Comparison of ENCODE assay signal across 17 mouse cellular contexts in the genomic region with DNA sequence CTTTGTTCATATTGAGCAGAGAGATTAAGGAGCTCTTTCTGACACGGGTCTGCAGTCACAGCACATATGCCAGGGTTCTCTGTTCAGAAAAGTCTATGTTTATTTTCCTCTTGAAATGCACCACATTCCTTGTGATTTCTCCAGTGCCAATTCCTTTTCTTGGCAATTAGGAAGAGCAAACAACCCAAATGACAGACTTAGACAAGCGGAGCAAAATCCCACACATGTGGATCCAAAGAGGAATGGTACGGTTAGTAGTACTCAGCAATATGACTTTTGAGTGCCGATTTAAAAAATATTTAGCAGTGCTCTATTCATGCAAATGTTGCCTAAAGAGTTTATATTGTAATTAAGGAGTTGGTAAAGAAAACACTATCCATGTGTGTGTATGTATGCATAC.
DNase-seq lines count a peak whose midpoint lies in the region; ATAC-seq and TF ChIP-seq lines count a peak whose summit lies in the region.
"Had no signal": no experiment of that assay in that cellular context is flagged by ENCODE, and none has a peak within 500 bp of the region (broad histone marks: within the 10 kb centered on the region; RNA-seq: fewer than 3 reads in every experiment).

No protein-coding gene starts in this region.

- H3K9me3 ChIP-seq in lung, embryonic 16.5 days (ENCODE audit: control insufficient read depth, low read length), result no peaks in the 10 kb centered on the region
- no peaks in the 10 kb centered on the region for H3K9me3 ChIP-seq in forebrain, embryonic 16.5 days (ENCODE audit: control insufficient read depth, low read length)
- H3K9me3 ChIP-seq: heart, embryonic 12.5 days; hindbrain, embryonic 10.5 days; kidney, embryonic 15.5 days; limb, embryonic 15.5 days had no signal

- 79% methylated on average over 4 of the region's 4 CpGs for WGBS in cerebellum, adult 2 months
- 42% methylated on average over 4 of the region's 4 CpGs for WGBS in lung, embryonic 16.5 days
- 62% methylated on average over 4 of the region's 4 CpGs for WGBS in forebrain, embryonic 16.5 days

- H3K4me1 ChIP-seq in cerebellum, adult 2 months (ENCODE audit: control insufficient read depth, insufficient read depth, low read length), result peaks cover 7% of the 10 kb centered on the region; the same call in 1 of the 2 replicates
- peaks cover 10% of the 10 kb centered on the region for H3K4me1 ChIP-seq in lung, embryonic 16.5 days (replicated peaks; ENCODE audit: control insufficient read depth, insufficient read depth, low read length)
- no peaks in the 10 kb centered on the region for H3K4me1 ChIP-seq in forebrain, embryonic 16.5 days (replicated peaks; ENCODE audit: control insufficient read depth, insufficient read depth, low read length)
- H3K4me1 ChIP-seq: heart, embryonic 12.5 days; hindbrain, embryonic 10.5 days; kidney, embryonic 15.5 days; limb, embryonic 15.5 days had no signal

- H3K4me3 ChIP-seq in cerebellum, adult 2 months (replicated peaks; ENCODE audit: insufficient read depth, low read depth, low read length), result no peak overlapping the region
- no peak overlapping the region for H3K4me3 ChIP-seq in lung, embryonic 16.5 days (ENCODE audit: low read length)
- H3K4me3 ChIP-seq in forebrain, embryonic 16.5 days (replicated peaks; ENCODE audit: low read length), result no peak overlapping the region
- H3K4me3 ChIP-seq: heart, embryonic 12.5 days; hindbrain, embryonic 10.5 days; kidney, embryonic 15.5 days; limb, embryonic 15.5 days had no signal

- TF ChIP-seq POLR2A in cerebellum, adult 2 months (IDR thresholded peaks at IDR 0.05; ENCODE audit: borderline replicate concordance, insufficient read depth, low read length), result no peak

- H3K9ac ChIP-seq in lung, embryonic 16.5 days (ENCODE audit: low read length), result no peak overlapping the region
- no peak overlapping the region for H3K9ac ChIP-seq in forebrain, embryonic 16.5 days (replicated peaks; ENCODE audit: low read depth, low read length)
- H3K9ac ChIP-seq: heart, embryonic 12.5 days; kidney, embryonic 15.5 days; limb, embryonic 15.5 days had no signal

- TF ChIP-seq CTCF in cerebellum, adult 2 months (IDR thresholded peaks at IDR 0.05; ENCODE audit: borderline replicate concordance, insufficient read depth, low read depth, low read length), result no peak

- H3K4me2 ChIP-seq in lung, embryonic 16.5 days (ENCODE audit: low read depth, low read length), result no peak overlapping the region
- H3K4me2 ChIP-seq in forebrain, embryonic 16.5 days (ENCODE audit: low read length), result no peak overlapping the region
- H3K4me2 ChIP-seq: heart, embryonic 12.5 days; kidney, embryonic 15.5 days; limb, embryonic 15.5 days had no signal

- no peaks in the 10 kb centered on the region for H3K36me3 ChIP-seq in lung, embryonic 16.5 days (ENCODE audit: control insufficient read depth, insufficient read depth, low read length)
- no peaks in the 10 kb centered on the region for H3K36me3 ChIP-seq in forebrain, embryonic 16.5 days (ENCODE audit: control insufficient read depth, insufficient read depth)
- H3K36me3 ChIP-seq: heart, embryonic 12.5 days; hindbrain, embryonic 10.5 days; kidney, embryonic 15.5 days; limb, embryonic 15.5 days had no signal

- peak overlapping the region; percentile 75 for H3K27ac ChIP-seq in cerebellum, adult 2 months (ENCODE audit: insufficient read depth, low read length)
- H3K27ac ChIP-seq in lung, embryonic 16.5 days (ENCODE audit: low read length), result no peak overlapping the region
- H3K27ac ChIP-seq in forebrain, embryonic 16.5 days (ENCODE audit: low read length), result no peak overlapping the region; the same call in 1 of the 2 replicates
- H3K27ac ChIP-seq: hindbrain, embryonic 10.5 days; kidney, embryonic 15.5 days; limb, embryonic 15.5 days had no signal

- no peaks in the 10 kb centered on the region for H3K27me3 ChIP-seq in cerebellum, adult 2 months (ENCODE audit: control insufficient read depth, insufficient read depth, low read length)
- no peaks in the 10 kb centered on the region for H3K27me3 ChIP-seq in lung, embryonic 16.5 days (ENCODE audit: control insufficient read depth, insufficient read depth, low read depth, low read length)
- H3K27me3 ChIP-seq in forebrain, embryonic 16.5 days (replicated peaks; ENCODE audit: control insufficient read depth, insufficient read depth, low read length), result no peaks in the 10 kb centered on the region
- H3K27me3 ChIP-seq: heart, embryonic 12.5 days; kidney, embryonic 15.5 days; limb, embryonic 15.5 days had no signal

- no peak for DNase-seq in cerebellum, adult 2 months
- peak; percentile 15 for DNase-seq in layer of hippocampus, adult 11-12 months (ENCODE audit: low spot score)
- DNase-seq in layer of hippocampus, adult 9-10 months (ENCODE audit: low spot score), result no peak
- DNase-seq in lung, postnatal 10 days, result no peak
- DNase-seq in spleen, postnatal 10 days (ENCODE audit: low spot score in 2 of 2), result no peak
- DNase-seq: adrenal gland, adult 8-10 months; gastrocnemius, postnatal 25 days; kidney, postnatal 36 days had no signal

- ATAC-seq in cerebellum, adult (ENCODE audit: insufficient number of reproducible peaks, low FRiP score, low TSS enrichment), result no peak
- peak; percentile 45; the same call in 1 of the 2 replicates for ATAC-seq in lung, embryonic 16.5 days (ENCODE audit: low read depth)
- peak; percentile 66; the same call in 1 of the 2 replicates for ATAC-seq in forebrain, embryonic 16.5 days
- ATAC-seq: activated CD4-positive, CD25-positive, alpha-beta regulatory T cell, adult 4 months; intestine, postnatal 0 days had no signal
